Mouse (Mus musculus) liver, adult (tissue): ENCODE results near the gene 4932438A13Rik.

Experiments
- GATA4 ChIP-seq: IDR thresholded peaks from 2 replicates; pipeline ENCODE4 v1.6.1; 2014; ENCODE audit warnings: mild to moderate bottlenecking, low read length; ENCODE audit not compliant: insufficient replicate concordance

4932438A13Rik gene

DNA sequence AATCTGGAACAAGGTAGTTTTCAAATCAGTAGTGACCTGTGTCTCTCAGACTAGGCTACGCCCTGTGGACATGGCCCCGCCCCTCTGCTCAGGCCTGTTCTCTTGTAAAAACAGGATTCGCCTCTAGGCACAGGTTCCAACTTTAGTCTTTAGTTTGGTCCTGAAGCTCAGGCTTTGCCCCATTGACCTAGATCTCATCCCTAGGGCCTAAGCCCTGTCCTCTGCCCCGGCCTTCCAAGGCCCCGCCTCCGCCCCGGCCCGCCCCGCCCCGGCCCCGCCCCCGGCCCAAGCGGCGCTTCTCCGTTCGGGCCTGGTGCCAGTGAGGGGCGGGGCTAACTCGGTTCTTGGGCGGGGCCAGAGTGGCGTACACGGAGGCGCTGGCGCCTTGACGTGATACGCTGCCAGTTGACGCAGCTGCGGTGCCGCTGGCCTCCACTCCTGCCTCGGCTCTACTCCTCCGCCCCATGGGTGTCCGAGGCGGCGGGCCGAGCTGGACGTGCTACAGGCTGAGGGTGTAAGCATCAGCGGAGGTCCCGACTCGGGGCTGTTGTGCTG, at the start of gene 4932438A13Rik:
TSS of gene 4932438A13Rik (plus strand) at position 384 of the 555 bp plus-strand sequence.
- TF ChIP-seq GATA4: no peak; the same call in 1 of the 2 replicates

- TF ChIP-seq GATA4: no peak
These were observed 46.3 kb upstream of the 4932438A13Rik start for GRCm38 (mm10) chr3:36816633-36817032.

DNA sequence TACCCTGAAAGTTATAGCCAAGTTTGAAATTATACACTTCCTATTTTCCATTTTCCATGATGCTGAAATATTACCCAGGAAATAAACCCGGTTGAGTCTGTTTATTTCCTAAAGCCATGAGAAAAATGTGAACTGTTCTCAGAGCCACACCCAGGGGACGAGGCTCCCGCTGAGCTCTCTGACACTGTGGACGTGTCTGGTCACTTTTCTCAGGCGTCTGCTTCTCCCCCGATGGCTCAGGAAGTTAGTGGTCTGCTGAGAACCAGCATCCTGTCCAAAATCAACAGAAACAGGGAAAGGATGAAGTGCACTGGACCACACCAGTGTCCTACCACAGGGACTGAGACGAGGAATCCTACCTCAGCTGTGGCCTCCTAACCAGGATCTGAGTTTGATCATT, 43.5 kb upstream of the 4932438A13Rik start:
- TF ChIP-seq GATA4: no peak

DNA sequence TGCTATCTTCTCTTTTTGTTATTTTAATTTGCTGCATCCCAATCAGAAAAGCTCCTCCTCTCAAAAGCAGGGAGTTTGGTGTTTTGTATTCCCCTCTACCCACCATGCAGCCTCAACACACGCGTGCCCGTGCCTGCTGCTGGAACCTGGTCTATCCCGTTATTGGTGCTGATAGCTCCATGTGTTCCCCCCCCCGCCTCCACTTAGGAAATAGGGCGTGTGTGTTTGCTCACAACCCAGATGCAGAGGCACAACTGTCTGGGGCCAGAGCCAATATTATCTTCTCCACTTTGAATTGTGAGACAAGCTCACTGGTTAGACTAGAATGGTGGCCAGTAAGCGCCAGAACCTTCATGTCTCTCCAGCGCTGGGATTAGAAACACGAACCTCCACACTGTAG, 41.9 kb upstream of the 4932438A13Rik start:
- TF ChIP-seq GATA4: no peak

GRCm38 (mm10) chr3:36825098-36825497, 37.8 kb upstream of the 4932438A13Rik start:
- no peak for TF ChIP-seq GATA4

DNA sequence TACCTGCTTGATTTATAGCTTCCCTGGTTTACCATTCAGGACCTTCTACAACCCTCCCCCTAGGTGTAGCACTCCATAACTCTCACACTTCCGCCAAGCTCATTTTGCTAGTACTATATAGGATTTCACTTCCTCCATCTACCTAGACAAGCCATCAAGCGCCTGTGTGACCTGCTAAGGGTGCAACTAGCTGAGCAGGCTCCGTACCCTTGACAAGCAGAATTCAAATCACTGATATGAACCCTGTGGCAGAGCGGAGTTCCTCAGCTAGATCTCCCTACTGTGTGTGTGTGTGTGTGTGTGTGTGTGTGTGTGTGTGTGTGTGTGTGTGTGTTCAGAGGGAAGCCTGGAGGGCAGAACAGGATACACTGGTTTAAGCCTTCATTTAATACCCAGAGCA, 37.4 kb upstream of the 4932438A13Rik start:
- TF ChIP-seq GATA4: no peak

- no peak for TF ChIP-seq GATA4
These were observed 35.5 kb upstream of the 4932438A13Rik start for GRCm38 (mm10) chr3:36827274-36828025.

DNA sequence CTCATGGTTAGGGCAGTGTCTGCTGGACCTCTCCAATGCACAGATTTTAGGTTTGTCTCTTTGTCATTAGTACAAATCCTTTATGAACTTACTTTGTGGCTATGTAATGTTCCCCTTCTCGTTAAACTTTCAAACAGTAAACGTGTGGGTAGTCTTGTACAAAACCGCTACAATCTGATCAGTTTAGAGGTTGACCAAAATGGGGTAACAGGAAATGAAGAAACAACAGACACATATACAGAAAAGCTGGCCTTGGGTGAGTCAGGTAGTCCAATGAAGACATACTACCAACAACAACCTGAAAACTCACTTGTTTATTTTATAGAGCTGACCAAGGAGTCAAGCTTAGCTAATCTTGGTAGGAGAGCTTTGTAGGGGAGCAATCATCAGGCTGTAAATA, 32.7 kb upstream of the 4932438A13Rik start:
- TF ChIP-seq GATA4: no peak

DNA sequence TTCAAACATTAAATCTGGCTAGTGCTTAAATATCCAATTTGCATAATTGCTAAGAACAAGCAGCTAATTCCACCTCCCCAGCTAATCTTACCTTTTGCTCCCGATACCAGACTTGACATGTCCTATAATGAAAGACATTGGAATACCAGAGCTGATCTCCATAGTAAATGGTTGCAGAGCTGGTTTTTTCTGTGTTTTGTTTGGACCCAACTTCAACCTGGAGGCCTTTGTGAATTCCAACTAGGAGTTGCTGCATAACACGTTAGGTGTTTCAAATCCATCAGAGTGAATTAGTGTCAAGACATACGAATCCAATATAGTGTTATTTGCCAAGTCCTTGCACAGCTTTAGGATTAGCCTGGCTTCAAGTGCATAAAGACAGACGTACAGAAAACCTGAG, 28.5 kb upstream of the 4932438A13Rik start:
- no peak for TF ChIP-seq GATA4

DNA sequence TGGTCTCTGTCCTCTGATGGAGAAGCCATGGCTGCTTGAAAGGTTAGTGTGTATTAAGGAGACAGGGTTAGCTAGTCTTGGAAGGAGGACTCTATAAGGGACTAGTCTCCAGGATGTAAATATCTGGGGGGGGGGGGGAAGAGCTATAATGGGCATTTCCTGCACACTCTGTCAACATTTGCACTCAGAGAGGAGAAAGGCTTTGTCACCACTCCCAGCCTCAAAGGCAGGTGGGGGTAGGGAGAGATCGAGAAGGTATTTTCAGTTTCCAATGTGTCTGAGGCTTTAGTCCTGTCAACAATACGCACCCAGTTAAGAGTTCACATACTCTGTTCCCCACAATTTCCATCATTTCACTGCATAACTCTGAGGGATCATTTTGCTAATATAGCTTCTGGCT, 28.1 kb upstream of the 4932438A13Rik start:
- no peak for TF ChIP-seq GATA4

- no peak for TF ChIP-seq GATA4
These were observed 27.2 kb upstream of the 4932438A13Rik start for GRCm38 (mm10) chr3:36835525-36836203.

DNA sequence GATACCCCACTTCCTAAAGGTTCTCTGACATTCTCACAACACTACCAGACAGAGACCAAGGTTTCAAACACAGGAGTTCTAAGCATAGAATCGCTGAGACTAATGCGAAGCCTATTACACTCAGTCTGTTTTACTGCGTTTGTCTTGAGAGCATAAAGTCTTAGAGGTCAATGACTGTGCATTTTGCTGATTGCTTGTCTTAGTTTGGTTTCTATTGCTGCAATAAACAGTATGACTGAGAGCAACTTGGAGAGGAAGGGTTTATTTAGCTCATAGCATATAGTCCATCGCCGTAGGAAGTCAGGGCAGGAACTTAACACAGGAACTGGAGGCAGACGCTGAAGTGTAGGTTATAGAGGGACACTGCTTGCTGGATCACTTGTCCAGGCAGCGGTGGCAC, 26.1 kb upstream of the 4932438A13Rik start:
- TF ChIP-seq GATA4: no peak

GRCm38 (mm10) chr3:36840650-36841555, 22.0 kb upstream of the 4932438A13Rik start:
- TF ChIP-seq GATA4: no peak

DNA sequence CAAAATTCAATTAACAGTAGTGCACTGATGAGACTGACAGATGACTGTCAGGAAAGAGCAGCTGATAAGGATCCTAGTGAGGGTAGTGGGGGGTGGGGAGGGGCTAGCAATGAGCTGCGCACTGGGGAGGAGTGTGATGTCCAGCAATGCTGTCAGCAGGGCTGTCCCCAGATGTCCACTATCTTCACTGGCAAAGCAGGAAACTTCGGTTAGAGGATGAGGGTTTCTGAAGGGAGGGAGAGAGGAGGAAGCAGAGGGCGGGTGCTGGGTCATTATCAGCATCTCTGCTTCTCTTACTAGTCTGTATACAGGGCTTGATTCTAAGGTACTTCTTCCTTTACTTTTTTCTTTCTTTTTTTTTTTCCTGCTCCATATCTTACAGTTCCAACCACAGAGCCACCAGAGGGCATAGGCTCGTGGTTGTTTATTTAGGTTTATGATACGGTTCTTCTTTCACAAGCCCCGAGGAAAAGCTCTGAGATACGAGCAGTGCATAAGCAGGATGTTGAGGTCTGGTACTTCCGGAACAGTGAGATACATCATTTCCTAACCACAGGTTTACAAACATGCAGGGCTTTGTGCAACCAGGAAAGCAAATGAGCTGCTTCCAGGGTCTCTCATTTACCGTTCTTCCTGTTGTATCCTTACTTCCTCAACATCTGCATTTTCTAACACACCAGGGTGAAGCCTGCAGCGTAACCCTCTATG, 9.0 kb upstream of the 4932438A13Rik start:
- no peak; the same call in 1 of the 2 replicates for TF ChIP-seq GATA4

DNA sequence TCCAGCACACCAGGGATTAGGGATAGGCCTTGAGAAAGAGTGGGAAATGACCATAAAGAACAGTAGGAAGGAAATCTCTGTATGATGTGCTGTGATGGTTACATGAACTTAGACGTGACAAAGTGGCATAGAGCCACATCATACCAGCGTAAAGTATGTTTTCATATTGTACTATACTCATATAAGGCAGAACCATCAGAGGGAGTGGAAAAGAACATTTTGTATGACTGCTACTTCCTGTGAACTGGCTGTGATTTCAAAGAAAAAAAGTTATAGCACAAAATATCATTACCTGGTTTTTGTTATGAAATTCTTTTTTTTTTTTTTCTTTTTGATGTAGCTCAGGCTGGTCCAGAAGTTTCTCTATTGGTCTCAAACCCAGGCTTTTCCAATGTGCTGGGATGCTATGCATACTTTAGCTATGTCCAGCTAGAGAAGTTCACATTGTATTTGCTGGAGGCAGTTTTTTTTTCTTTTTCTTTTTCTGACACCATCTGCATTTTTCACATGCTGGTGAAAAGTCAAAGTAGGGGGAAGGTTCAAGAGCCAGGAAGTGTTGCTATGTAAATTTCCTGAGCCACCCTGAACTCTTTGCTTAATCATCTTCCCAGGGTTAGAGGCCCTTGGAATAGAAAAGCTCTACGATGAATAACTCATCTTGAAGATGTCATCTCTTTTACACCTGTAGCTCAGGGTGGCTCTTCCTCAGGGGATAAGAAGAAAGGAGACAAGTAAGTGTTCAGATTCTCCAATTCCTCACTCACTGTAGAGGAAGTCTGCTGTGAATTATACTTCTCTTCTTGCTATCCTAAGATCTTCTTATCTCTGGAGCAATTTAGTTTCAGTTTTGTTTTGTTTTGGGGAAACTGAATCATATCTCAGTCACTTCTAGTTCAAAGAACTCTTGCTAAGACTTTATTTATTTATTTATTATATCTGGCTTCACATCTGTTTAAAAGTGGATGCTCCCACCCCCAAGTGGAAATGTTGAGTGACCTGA, 1.2 kb upstream of the 4932438A13Rik start:
- TF ChIP-seq GATA4: no peak
